9 mouse cellular contexts compared by ENCODE assay signal in the genomic region with DNA sequence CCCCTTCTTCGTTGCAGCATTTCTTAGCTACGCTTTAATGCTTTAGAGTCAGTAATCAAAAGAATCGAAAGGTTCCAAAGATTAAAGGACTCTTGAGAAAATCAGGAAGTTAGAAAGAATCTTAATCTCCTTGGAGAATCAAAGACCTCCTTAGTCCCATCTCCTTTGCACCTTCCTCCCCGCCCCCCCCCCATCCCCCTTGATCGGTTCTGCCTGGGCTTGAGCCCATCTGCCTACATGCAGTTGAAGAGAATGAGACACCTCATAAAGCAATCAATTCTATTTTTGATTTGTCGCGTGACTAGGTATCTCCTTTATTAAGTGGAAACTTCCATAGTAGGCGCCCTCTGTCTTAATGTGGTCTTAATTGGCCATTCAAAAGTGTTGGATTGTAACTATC. TPM values are rescaled to one million over a fixed set of nuclear protein-coding genes. Genes with fewer than 3 reads are reported as not detected.
DNase-seq lines count a peak whose midpoint lies in the region; ATAC-seq and TF ChIP-seq lines count a peak whose summit lies in the region.
"Had no signal": no experiment of that assay in that cellular context is flagged by ENCODE, and none has a peak within 500 bp of the region (broad histone marks: within the 10 kb centered on the region; RNA-seq: fewer than 3 reads in every experiment).

No protein-coding gene starts in this region.

- TF ChIP-seq EP300 in heart, postnatal 0 days (IDR thresholded peaks at IDR 0.05; ENCODE audit: low read depth): no peak

- TF ChIP-seq CTCF in G1E (IDR thresholded peaks at IDR 0.05; ENCODE audit: low read depth, low read length): no peak
- TF ChIP-seq CTCF in heart, postnatal 0 days (IDR thresholded peaks at IDR 0.05; ENCODE audit: low read depth): no peak

- H3K36me3 ChIP-seq in heart, embryonic 14.5 days (ENCODE audit: control insufficient read depth, insufficient read depth, low read length): no peaks in the 10 kb centered on the region
- peaks cover 20% of the 10 kb centered on the region for H3K36me3 ChIP-seq in G1E (replicated peaks)
- no peaks in the 10 kb centered on the region for H3K36me3 ChIP-seq in heart, postnatal 0 days (replicated peaks; ENCODE audit: control insufficient read depth, insufficient read depth, low read length)
- H3K36me3 ChIP-seq in macrophage (ENCODE audit: inconsistent target): no peaks in the 10 kb centered on the region

- peak overlapping the region; percentile 90 to 98; a peak in 3 of 4 replicates for H3K4me3 ChIP-seq in heart, embryonic 14.5 days (ENCODE audit: control insufficient read depth in 1 of 2, insufficient read depth in 1 of 2, low read depth in 1 of 2, low read length in 2 of 2)
- H3K4me3 ChIP-seq in G1E (ENCODE audit: low read depth, low read length): peak overlapping the region; percentile 99
- H3K4me3 ChIP-seq in heart, postnatal 0 days (ENCODE audit: low read depth, low read length): peak overlapping the region; percentile 84
- peak overlapping the region; percentile 25 for H3K4me3 ChIP-seq in macrophage (ENCODE audit: inconsistent target)

- WGBS in heart, embryonic 14.5 days: 16% methylated on average over 8 of the region's 8 CpGs
- 14% methylated on average over 8 of the region's 8 CpGs for WGBS in heart, postnatal 0 days
- 23% methylated on average over 8 of the region's 8 CpGs for WGBS in macrophage (ENCODE audit: missing documents)

- peak overlapping the region; percentile 92 for H3K9ac ChIP-seq in heart, embryonic 14.5 days (ENCODE audit: low read length)
- peak overlapping the region; percentile 20 for H3K9ac ChIP-seq in heart, postnatal 0 days (replicated peaks; ENCODE audit: low read depth, low read length)

- peaks cover 8 to 26% of the 10 kb centered on the region in 2 experiments; a peak in 3 of 4 replicates for H3K4me1 ChIP-seq in heart, embryonic 14.5 days (ENCODE audit: control insufficient read depth in 2 of 2, insufficient read depth in 2 of 2, low read length in 2 of 2)
- peaks cover 21% of the 10 kb centered on the region for H3K4me1 ChIP-seq in G1E (ENCODE audit: insufficient read depth, low read depth, low read length)
- peaks cover 21% of the 10 kb centered on the region for H3K4me1 ChIP-seq in heart, postnatal 0 days (ENCODE audit: control insufficient read depth, insufficient read depth)

- intact Hi-C loops in heart, postnatal 10 days (cut with DNase I): loop anchor here (2.0 kb wide), 1 partner anchor 47 kb away; no protein-coding TSS in a partner anchor

- no peaks in the 10 kb centered on the region for H3K9me3 ChIP-seq in heart, embryonic 14.5 days (ENCODE audit: control insufficient read depth, low read length)
- peaks cover 5% of the 10 kb centered on the region; the same call in 1 of the 2 replicates for H3K9me3 ChIP-seq in G1E (replicated peaks)
- no peaks in the 10 kb centered on the region for H3K9me3 ChIP-seq in heart, postnatal 0 days (replicated peaks; ENCODE audit: control insufficient read depth, low read length)

- ATAC-seq in heart, embryonic 14.5 days (ENCODE audit: insufficient number of reproducible peaks, insufficient read depth, low FRiP score, low read depth): no peak
- ATAC-seq in G1E (ENCODE audit: extremely low read depth, insufficient number of reproducible peaks, low FRiP score, poor library complexity, severe bottlenecking): no peak
- ATAC-seq in heart, postnatal 0 days (ENCODE audit: insufficient read depth, low read depth): no peak

- H3K79me2 ChIP-seq in macrophage (ENCODE audit: inconsistent target): peaks cover 30% of the 10 kb centered on the region

- DNase-seq in heart, postnatal 10 days: no peak
- DNase-seq in G1E (ENCODE audit: low spot score): no peak
- no peak for DNase-seq in heart, postnatal 0 days (ENCODE audit: low spot score)
- no peak for DNase-seq in cerebellum, postnatal 36 days
- DNase-seq in ovary, adult 18-20 months (ENCODE audit: low spot score): no peak
- no peak for DNase-seq in adrenal gland, postnatal 4 days (ENCODE audit: low spot score in 2 of 2)

- H3K27me3 ChIP-seq in heart, embryonic 14.5 days (ENCODE audit: control insufficient read depth, insufficient read depth, low read length): no peaks in the 10 kb centered on the region
- H3K27me3 ChIP-seq in G1E (ENCODE audit: insufficient read depth, low read length): no peaks in the 10 kb centered on the region
- no peaks in the 10 kb centered on the region for H3K27me3 ChIP-seq in heart, postnatal 0 days (ENCODE audit: control insufficient read depth, insufficient read depth, low read length)

- H3K4me2 ChIP-seq in heart, embryonic 14.5 days (ENCODE audit: low read length): peak overlapping the region; percentile 86
- peak overlapping the region; percentile 93 for H3K4me2 ChIP-seq in heart, postnatal 0 days (ENCODE audit: low read depth, low read length)

- peak overlapping the region; percentile 47 to 92; a peak in 3 of 4 replicates for H3K27ac ChIP-seq in heart, embryonic 14.5 days (replicated peaks in 1 of 2; ENCODE audit: control insufficient read depth in 1 of 2, insufficient read depth in 1 of 2, low read depth in 2 of 2, low read length in 2 of 2)
- H3K27ac ChIP-seq in heart, postnatal 0 days (ENCODE audit: low read depth): peak overlapping the region; percentile 40; the same call in 1 of the 2 replicates
- no peak overlapping the region for H3K27ac ChIP-seq in macrophage

RNA-seq across cellular contexts. Expression of a gene that starts 0.5 kb away (rescaled TPM):
- 23.4 and 24.1 TPM in 2 replicates for polyA plus RNA-seq in heart, embryonic 14.5 days (2014; fragmentation: Nextera tagmentation; extraction: Ambion mirVana)
- total RNA-seq in heart, postnatal 10 days (2021): 10 to 100 TPM; 66.5 to 71.9 TPM
- total RNA-seq in G1E (2014; fragmentation: Nextera tagmentation): 421 and 456 TPM in 2 replicates
- total RNA-seq in G1E (2017): 152 and 167 TPM in 2 replicates
- 49.7 and 52.1 TPM in 2 replicates for polyA plus RNA-seq in G1E (2012)
- 58.6 and 66.9 TPM in 2 replicates for total RNA-seq in heart, postnatal 0 days (2014; rRNA removed; ENCODE audit: low replicate concordance)
- polyA plus RNA-seq in heart, postnatal 0 days (2015; fragmentation: Nextera tagmentation; extraction: Ambion mirVana): 7.6 and 8.6 TPM in 2 replicates
- total RNA-seq in macrophage (2018; cell fraction: chromatin; rRNA removed): 100 to 1,000 TPM in 10 of 26 experiments, 10 to 100 TPM in 16; 18.4 to 422 (median 76.5) TPM
- 100 to 1,000 TPM in 10 of 26 experiments, 10 to 100 TPM in 16; 44.0 to 154 (median 77.5) TPM for total RNA-seq in macrophage (2018; cell fraction: cytosol; rRNA removed)
- total RNA-seq in macrophage (2018; cell fraction: nucleus; rRNA removed): 100 to 1,000 TPM in 19 of 26 experiments, 10 to 100 TPM in 7; 55.8 to 453 (median 182) TPM
- 25.6 to 94.3 TPM (median 28.7 TPM) in 3 replicates for polyA plus RNA-seq in macrophage (2018)
- total RNA-seq in adrenal gland, postnatal 4 days (2021): 10 to 100 TPM; 62.9 to 69.5 TPM

RNA-seq across cellular contexts. Expression of a gene that starts 54.6 kb away (rescaled TPM):
- 0.39 TPM in 1 of 2 replicates, not detected in the other for polyA plus RNA-seq in heart, embryonic 14.5 days (2014; fragmentation: Nextera tagmentation; extraction: Ambion mirVana)
- under 1 TPM; 0.24 to 0.55 TPM for total RNA-seq in heart, postnatal 10 days (2021)
- not detected in 2 replicates for total RNA-seq in G1E (2014; fragmentation: Nextera tagmentation)
- 0.38 TPM in 1 of 2 replicates, not detected in the other for total RNA-seq in G1E (2017)
- polyA plus RNA-seq in G1E (2012): not detected in 2 replicates
- not detected in 2 replicates for total RNA-seq in heart, postnatal 0 days (2014; rRNA removed; ENCODE audit: low replicate concordance)
- polyA plus RNA-seq in heart, postnatal 0 days (2015; fragmentation: Nextera tagmentation; extraction: Ambion mirVana): 0.41 and 0.56 TPM in 2 replicates
- not detected for total RNA-seq in macrophage (2018; cell fraction: chromatin; rRNA removed)
- under 1 TPM in 2 of 26 experiments, not detected in 24; 0.11 to 0.15 TPM for total RNA-seq in macrophage (2018; cell fraction: cytosol; rRNA removed)
- under 1 TPM in 2 of 26 experiments, not detected in 24; 0.36 to 0.58 TPM for total RNA-seq in macrophage (2018; cell fraction: nucleus; rRNA removed)
- not detected in 3 replicates for polyA plus RNA-seq in macrophage (2018)
- 1 to 10 TPM; 1.2 to 1.5 TPM for total RNA-seq in adrenal gland, postnatal 4 days (2021)
- total RNA-seq: ES-E14 had no signal

Comparison
In these comparisons a context has a peak if more than half of its experiments do, and no peak if none do; other contexts are left out.
1. H3K4me3 ChIP-seq: peak in every context shown above with its lines; median percentile 99 in G1E; 94 in heart, embryonic 14.5 days; 84 in heart, postnatal 0 days; 25 in macrophage.